Mouse (Mus musculus): ENCODE measurements around the gene Psmd6. TPM values are rescaled to one million over a fixed set of nuclear protein-coding genes. Genes with fewer than 3 reads are reported as not detected.

The Psmd6 gene
- 100 to 1,000 TPM; 137 to 148 TPM for total RNA-seq (2021)
- long read RNA-seq, transcript Psmd6-201 (8 exons, 1,387 nt), result major isoform, 185 of 204 reads
- long read RNA-seq, partial matches to known transcripts, result 12 of 204 reads
- long read RNA-seq, other reads (novel, unspliced or antisense), result 7 of 204 reads

DNA sequence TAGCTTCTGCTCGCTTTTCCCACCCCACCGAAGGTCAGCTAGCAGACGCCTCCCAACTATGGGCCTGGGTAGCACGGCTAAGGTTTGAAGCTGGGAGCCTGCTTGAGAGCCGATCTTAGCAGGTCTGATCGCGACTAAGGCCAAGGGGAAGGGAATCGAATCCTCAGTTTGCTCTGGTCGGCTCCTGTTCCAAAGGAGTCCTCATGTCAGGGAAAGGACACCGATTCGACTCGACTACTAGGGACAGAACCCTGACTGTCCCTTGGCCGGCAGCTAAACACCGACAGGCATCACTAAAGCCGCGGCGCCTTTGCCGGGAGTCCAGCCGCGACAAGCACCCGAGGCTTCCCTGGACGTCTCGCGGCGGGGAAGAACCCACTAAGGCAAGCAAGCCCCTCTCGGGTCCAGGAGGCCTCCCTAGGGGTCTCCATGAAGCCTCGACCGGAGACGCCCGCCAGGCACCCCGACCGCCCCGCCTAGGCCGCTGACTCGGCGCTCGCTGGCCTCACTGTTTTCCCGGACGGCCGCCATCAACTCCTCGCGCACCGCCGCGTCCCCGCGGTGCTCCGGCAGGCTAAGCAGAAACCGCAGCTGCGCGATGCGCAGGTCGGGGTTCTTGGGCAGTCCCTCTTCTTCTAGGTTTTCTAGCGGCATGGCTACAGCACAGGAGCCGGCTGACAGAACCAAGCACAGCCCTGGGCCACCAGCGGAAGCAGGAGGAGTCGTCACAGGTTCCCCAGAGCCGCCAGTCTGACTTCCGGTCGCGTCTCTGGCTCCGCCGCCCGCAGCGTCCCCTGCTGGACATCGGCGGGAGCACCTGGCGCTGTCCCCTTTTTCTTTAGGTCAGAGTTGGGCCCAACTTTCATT is at the start of gene Psmd6:
Gene Psmd6 (minus strand): TSS at position 755 of the 867 bp plus-strand sequence.
- DNase-seq (ENCODE audit: low spot score in 2 of 2), result peak; percentile 91 to 94

DNA sequence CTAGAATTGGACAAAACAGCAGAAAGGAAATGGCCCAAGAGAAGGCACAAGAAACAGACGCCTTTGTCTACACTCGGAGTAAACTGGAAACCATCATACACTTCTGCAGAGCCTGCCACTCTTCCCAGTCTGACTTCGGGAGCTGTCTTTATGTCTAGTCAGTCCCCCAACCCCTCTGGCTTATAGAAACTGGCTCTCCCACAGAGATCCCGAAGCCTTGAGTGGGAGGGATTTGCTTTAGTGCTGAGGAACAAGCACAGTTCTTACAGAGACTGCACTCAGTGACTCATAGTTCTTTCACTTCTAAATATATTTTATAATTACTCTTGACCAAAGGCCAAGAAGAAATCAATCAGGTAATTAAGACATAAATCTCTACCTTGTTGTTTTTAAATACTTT is 10.1 kb downstream of the Psmd6 start:
- no peak for DNase-seq (ENCODE audit: low spot score in 2 of 2)

DNA sequence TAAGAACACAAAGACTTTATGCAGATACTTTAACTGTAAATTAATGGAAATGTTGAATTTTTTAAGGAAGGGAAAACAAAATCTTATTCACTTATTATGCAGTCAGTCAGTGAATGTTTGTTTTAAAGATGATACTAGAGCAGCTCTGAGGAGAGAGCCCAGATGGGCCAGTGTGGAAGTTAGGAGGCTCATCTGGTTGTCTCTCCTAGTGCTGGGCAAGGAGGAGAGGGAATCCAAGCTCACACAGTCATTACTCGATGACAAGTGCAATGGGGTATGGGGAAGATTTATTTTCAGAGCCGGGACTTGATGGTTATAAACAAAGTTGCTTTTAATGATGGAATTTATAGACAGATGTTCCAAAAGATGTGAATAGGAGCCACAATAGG is 15.9 kb downstream of the Psmd6 start:
- no peak for DNase-seq (ENCODE audit: low spot score in 2 of 2)

DNA sequence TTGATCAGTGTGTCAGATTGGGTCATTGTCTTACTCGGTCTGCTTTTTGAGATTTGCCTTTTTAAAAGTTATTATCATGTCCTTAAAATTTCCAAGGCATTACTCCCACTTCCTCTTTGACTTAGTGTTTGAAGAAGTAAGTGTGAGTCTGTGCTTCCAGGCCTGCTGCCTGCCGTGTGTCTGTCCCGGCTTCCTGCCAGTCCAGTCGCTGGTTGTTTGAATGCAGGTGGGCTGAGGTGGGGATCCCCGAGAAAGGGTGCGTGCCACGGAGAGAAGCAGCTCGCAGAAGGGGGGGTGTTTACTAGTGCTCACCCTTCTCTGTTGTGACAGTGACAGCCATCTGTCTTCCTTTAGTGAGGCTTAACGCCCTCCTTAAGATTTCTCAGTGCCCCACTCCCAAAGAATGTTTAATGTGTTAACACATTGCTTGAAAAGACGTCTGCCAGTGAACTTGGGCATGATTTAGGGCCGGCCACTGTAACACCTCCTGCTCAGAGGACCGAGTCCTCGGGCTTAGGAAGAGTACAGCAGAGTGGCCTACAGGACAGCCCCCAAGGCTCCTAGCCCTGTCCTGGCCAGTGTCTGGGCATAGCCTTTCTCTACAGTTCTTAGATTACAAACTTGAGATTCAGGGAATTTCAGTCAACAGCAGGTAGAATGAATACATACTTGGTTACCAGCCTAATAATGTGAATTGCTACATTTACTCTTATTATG is 16.4 kb downstream of the Psmd6 start:
- no peak for DNase-seq (ENCODE audit: low spot score in 2 of 2)

DNA sequence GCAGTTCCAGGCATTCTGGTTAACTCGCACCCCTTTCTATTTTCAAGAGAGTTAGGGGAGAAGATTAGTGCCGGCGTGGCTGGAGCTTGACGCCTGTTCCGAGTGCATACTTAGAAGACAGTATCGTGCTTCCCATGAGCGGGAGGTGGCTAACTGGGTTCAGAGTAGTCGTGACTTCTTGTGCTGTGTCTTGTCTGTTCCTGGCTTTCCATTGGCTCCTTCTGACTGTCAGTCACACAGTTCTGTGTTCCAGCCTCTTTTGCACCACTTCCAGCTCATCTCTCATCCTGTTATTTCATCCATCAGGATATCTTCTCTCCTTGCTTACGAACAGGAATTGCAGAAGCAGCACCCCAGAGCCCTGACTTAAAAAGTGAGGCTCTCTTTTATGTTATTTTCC is 19.5 kb downstream of the Psmd6 start:
- DNase-seq (ENCODE audit: low spot score in 2 of 2), result no peak

DNA sequence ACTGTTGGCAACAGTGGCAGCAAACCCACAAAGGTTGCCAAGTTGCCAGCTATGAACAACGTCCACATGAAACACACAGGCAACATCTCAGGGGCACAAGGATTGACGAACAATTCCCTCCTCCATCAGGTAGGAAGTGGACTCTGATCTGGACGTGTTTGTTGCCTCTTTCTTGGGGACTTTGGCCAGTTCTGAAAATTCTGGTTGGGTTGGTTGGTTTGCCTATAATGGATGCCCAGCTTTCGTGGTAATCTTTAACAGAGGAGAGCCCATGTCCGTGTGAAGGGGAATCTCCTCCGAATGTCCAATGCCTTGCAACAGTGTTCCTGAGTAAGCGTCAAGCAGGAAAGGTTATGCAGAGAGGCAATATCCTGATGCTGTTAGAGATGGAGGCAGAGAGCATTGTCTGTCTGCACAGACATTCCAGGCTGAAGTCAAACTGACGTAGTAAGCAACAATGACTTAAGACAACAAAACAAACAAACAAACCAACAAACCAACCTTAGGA is 20.0 kb downstream of the Psmd6 start:
- DNase-seq (ENCODE audit: low spot score in 2 of 2), result no peak

DNA sequence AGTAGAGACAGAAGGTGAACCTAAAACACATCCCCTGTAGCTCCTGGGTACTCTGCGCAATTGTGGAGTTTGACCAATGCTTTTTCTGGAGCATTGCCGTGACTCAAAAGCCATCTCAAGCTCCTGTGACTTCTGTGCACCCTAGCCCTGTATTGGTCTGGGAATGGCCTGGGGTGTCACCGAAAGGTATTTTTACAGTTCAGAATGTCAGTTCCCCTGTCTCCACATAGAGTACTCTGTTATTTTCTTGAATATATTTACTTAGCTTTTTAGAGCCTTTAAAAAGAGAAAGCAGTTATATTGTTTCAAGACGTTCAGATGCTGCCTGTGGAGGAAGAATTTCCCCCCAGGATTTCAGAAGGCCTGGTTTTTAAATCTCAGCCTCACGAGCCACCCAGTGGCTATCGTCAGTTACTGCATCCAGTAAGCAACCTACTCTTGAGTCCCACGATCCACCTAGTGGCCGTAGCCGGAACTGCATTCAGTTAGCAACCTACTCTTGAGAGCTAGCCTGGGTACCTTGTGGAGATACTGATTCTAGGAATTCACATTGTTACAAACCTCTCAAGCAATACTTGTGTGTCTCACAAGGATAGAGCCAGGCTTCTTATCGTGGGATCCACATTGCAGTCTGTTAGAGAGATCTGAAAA is 22.3 kb downstream of the Psmd6 start:
- DNase-seq (ENCODE audit: low spot score in 2 of 2), result peak; percentile 94 to 95

DNA sequence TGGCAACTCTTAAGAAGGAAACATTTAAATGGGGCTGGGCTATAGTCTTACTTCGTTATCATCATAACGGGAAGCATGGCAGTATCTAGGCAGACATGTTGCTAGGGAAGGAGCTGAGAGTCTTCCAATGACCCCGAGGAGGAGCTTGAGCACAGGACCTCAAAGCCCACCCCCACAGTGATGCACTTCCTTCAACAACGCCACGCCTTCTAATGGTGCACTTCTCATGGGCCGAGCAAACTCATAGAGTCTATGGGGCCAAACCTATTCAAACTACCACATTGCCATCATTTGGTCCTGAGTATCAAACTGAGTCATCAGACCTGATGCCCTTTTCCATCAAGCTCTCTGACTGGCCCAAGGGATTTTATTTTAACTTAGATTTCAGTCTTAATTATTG is 30.2 kb downstream of the Psmd6 start:
- DNase-seq (ENCODE audit: low spot score in 2 of 2), result no peak

DNA sequence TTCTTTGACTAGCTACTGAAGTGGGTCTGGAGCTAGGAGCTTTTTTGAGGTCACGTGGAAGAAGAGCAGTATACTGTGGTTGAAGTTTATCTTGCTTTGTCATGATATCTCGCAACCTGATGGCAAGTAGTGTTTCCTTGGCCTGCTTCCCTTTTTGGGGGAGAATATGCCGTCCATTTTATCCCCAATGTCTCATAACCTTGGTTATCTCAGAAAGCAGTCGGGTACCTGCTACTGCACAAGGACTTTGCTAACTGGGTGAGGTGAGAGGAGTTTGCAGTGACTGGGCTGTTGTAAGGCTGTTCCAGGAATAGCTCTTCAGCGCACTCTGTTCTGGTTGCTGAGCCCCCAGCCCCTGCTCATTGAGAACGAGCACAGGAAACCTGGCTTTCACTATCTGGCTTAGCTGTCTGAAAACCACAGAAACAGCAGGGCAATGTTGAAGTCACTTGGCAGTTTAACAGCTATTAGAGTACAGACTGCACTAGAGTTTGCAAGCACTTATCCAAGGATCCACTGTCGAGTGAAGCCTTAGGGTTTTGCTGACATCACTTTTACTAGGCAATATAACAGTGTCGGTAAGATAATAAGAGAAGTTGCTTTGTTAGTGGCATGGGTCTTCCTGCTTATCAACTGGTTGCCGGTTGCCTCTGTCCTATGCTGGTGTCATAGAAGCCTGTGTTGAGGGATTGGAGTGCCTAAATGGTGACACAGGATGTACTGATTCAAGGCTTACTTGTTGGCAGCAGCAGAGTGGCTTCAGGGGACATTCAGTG is 32.6 kb downstream of the Psmd6 start:
- DNase-seq (ENCODE audit: low spot score in 2 of 2), result no peak

DNA sequence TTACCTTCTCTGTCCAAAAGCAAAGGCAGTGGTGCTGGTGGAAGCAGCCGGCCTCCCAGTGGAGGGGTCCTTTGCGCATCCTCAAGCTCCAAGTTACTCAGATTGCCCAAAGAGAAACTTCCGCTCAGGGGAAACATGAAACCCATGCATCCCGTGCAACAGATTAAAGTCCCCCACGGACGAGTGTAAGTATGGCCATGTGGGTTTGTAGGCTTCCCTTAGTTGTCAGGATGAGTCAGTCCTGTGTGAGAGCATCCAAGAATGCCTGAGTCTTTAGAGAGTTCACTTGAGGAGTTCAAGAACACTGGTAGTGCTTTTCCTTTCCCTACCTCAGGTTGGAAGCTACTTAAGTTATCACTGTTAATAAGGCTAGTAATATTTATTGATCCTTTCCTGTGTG is 33.4 kb downstream of the Psmd6 start:
- DNase-seq (ENCODE audit: low spot score in 2 of 2), result no peak

DNA sequence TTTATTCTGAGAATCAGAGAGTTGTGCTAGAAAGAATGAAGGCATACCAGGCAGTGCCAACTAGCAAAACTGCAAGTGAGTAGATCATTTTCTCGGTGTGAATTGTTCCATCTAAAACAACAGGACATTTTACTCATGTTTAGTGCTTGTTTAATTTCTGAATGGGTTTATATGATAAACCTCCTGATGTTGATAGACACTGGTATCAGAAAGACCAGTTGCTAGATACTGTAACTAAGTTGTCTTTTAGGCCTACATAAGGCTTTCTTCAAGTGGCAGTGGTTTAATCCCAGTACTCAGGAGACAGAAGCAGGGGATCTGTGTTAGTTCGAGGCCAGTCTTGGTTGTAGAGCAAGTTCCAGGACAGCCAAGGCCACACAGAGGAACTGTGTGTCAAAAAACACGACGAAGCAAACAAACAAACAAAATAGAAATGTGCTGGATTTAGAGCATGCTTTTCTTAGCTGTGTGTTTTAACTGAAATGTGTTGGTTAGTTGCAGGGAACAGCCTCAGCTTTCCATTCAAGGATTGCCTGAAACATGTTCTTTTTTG is 34.0 kb downstream of the Psmd6 start:
- no peak for DNase-seq (ENCODE audit: low spot score in 2 of 2)

DNA sequence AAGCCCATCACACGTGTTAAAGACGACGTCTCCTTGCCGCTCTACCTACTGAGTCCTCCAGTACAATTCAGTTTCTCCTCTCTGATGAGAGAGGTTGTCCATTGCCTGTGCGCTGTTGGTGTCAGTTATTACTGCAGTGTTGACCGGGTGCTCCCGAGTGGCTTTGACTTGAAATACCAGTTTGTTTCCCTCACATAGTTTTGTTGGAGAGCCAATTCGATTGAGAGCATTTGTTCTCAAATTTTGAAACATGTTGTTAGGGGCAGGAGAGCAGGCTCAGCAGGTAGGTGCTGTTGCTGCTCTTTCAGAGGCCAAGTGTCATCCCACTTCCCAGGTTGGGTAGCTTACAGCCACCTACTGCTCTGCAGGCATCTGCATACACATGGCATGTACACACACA is 37.0 kb downstream of the Psmd6 start:
- DNase-seq (ENCODE audit: low spot score in 2 of 2), result no peak

DNA sequence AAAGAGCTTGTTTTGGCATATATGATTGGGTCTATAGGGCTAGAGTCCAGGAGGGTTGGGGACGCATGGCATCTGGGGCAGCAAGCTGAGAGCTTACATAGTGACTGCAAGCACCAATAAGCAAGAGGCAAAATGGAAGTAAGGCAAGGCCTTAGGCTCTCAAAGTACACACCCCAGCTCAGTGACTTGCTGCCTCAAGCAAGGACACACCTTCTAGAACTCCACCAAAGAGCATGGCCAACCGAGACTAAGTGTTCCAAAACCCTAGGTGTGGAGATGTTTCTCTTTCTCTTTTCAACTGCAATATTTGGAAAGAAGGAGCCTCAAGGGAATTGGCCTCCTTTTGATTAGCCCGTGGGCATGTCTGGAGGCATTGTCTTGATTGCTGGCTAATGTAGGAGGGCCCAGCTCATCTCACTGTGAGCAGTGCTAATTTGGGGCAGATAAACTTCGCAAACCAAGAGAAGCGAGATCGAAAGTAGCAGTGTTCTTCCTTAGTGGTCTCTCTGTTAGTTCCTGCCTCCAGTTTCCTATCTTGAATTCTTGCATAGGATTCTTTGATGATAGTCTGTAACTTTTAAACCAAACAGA is 40.1 kb downstream of the Psmd6 start:
- DNase-seq (ENCODE audit: low spot score in 2 of 2), result no peak

DNA sequence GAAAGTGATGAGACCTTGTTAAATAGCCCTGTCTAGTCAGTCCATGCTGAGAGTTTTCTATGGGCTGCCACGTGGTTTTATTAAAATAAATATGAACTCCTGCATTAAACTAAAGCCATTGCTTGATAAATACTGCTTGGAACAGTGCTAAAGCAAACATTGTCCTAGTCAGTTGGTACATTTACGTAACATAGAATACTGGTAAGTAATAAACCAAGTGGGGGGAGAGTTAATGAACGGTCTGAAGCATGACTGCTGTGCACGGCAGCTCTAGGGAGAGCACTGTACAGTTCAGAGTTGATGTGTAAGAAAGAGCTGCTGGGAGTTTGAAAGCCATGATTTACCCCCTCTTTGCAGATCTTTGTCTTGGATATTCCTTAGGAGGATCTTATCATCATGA is 49.3 kb downstream of the Psmd6 start:
- no peak for DNase-seq (ENCODE audit: low spot score in 2 of 2)

DNA sequence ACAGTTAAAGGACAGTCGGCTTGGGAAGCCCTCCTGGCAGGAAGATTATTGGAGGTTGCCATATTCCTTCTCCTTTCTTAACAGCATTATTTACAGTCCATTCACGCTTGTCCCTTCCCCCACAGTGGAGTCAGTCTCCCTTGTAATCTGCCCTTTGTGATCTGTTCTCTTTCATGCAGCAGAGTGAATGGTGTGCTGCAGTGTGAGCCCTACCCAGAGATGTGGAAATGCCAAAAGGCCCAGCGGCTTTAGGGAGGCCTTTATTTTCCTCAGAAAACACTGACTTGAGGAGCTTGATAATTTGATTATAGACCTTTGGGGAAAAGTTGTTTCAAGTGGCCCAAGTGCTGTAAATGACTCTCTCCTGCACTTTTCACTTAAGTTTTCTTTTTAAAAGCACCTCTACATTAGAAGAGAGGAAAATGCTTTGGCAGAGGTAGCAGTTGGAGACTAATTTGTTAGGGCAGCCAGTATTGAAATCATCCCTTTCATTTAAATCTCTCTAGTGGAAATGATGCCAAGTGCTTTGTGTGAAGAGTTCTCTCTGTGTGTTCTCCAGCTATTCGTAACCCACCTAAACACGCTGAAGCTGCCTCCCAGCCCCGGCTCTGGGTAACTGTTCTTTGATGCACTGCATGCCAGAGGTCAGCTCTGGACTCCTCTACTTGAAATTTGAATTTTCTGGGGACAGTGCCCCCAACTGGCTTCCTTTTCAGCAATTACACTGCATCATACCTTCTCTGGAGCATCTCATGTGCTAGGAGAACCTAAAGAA is 50.1 kb downstream of the Psmd6 start:
- DNase-seq (ENCODE audit: low spot score in 2 of 2), result no peak

DNA sequence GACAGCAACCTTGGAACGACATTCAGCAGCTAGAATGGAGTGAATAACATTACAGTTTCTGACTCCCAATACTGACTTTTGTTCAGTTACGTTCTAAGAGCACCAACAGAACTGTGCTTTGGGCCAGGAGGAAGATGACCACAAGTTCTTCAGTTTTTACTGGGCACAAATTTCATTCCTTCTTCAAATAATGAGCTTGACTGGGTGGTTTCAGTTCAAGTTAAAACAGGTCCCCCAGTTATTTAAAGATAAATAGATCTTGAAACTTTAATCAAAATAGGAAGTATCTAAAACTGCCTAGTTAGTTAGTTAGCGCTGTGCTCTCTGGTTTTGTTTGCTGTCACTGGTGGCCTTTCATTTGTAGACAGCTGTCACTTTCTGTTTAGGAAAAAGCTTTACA is 52.2 kb downstream of the Psmd6 start:
- DNase-seq (ENCODE audit: low spot score in 2 of 2), result no peak

DNA sequence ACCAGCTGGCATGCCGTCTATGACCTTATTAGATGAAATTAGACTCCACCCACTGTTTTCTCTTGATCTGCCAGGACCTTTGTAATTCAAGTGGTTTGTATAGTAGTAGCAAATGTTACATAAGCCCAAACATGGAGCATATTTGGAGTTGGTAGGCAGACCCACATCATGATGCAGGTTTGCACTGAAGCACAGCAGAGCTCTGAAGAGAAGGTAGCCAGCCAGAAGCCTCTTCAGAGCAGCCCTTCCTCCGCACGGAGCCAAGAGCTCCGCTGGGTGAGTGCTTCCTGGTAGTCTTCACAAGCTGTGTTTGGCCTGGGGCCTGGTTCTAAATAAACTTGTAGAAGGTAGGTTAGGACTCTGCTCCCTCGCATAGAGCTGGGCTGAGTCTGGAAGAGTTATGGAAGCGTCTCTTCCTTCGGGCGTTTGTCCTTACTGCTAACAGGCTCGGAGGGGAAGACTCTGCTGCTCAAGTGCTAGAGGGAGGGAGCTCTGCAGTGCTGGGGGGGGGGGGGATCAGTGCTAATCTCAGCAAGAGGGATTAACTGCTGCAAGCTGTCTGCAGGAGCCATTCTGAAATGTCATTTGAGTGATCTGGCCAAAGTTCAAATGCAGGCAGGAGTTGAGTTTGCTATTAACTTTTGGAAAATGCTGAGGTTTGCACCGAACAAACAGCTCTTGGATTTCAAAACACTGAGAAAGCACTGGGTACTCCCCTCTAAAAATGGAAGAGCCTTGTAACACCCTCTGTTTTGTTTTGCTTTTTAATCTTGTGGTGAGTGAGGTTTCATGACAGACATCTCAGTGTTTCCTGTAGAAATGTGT is 52.9 kb downstream of the Psmd6 start:
- peak in 1 of 2 experiments; percentile 37 for DNase-seq (ENCODE audit: low spot score in 2 of 2)

DNA sequence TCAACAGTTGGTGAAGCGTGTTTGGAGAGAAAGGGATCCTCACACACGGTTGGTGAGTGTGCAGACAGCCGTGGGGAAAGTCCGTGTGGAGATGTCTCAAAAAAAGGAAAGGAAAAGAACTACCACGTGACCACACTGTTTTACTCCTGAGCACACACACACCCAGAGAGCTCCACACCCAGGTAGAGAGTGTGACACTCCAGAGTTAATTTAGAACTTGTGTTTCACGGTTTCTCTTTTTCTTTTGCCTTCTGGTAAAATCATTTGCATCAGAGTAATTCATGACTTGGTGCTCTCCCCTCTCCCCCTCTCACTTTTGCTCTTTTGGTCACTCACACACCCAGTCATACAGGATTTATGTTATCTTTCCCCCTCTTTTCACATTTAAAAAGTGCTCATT is 54.5 kb downstream of the Psmd6 start:
- no peak for DNase-seq (ENCODE audit: low spot score in 2 of 2)

DNA sequence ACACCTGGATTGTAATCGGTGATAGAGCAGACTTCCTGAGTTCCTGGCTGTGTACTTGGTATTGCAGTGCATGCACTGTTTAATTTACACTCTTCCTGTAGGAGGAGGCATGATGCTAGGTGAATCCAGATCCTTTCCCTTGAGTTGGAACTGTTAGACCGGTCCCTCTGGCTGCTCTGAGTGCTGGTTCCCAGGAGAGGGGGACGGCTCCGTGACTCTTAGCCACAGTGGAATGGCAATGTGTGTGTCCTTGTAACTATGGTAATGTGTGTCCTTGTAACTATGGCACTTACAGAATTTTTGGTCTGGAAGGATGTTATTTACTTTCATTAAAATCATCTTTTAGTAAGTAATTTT is 55.7 kb downstream of the Psmd6 start:
- no peak for DNase-seq (ENCODE audit: low spot score in 2 of 2)

Data from layer of hippocampus, postnatal 10 days (tissue).